Mouse (Mus musculus) myocyte (in vitro differentiated cells): ENCODE data around the gene Mafg.

Experiments
- MAX ChIP-seq: IDR thresholded peaks from one replicate; pipeline ENCODE4 v1.6.1; 2011; ENCODE audit warnings: low read depth, mild to moderate bottlenecking, control low read depth
- POLR2A ChIP-seq: IDR thresholded peaks from one replicate; pipeline ENCODE4 v1.6.1; 2011; ENCODE audit warnings: low read depth, mild to moderate bottlenecking, control low read depth, moderate library complexity; ENCODE audit not compliant: insufficient read length
- POLR2AphosphoS2 ChIP-seq: IDR thresholded peaks from one replicate; pipeline ENCODE4 v1.6.1; 2011; ENCODE audit warnings: low read depth, control low read depth; ENCODE audit not compliant: insufficient read length
- USF1 ChIP-seq: IDR thresholded peaks from one replicate; pipeline ENCODE4 v1.6.1; 2011; ENCODE audit warnings: low read depth, mild to moderate bottlenecking, control low read depth, moderate library complexity

GRCm38 (mm10) chr11:120673594-120674122 is 40.3 kb upstream of the Mafg start:
- TF ChIP-seq POLR2AphosphoS2 (no peak), POLR2A (no peak), MAX (no peak), USF1 (no peak)
